In the genomic region with DNA sequence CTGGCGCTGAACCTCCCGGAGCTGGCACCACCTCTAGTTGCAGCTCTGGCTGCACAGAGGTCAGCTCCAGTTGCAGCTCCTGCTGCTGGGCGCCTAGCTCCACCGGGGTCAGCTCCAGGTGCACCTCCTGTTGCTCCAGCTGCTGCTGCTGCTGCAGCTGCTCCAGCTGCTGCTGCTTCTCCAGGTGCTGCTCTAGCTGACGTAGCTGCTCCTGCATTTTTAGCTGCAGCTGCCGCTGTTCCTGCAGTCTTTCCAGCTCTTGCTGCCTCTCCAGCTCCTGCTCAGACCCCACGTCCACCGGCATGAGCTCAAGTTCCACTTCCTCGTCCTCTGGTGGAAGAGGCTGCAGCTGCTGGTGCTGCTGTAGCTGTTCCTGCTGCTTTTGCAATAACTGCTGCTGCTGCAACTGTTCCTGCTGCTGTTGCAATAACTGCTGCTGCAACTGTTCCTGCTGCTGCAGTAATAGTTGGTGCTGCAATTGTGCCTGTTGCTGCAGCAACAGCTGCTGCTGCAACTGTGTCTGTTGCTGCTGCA, we compare ENCODE assay signal across 7 mouse cellular contexts. TPM values are rescaled to one million over a fixed set of nuclear protein-coding genes. Genes with fewer than 3 reads are reported as not detected.
DNase-seq lines count a peak whose midpoint lies in the region; ATAC-seq and TF ChIP-seq lines count a peak whose summit lies in the region.

No protein-coding gene starts in this region.

- H3K9me3 ChIP-seq in lung, embryonic 15.5 days, result no peaks in the 10 kb centered on the region
- H3K9me3 ChIP-seq in forebrain, postnatal 0 days (ENCODE audit: low read length), result no peaks in the 10 kb centered on the region
- H3K9me3 ChIP-seq in liver, embryonic 13.5 days (replicated peaks), result no peaks in the 10 kb centered on the region
- no peaks in the 10 kb centered on the region for H3K9me3 ChIP-seq in stomach, embryonic 15.5 days

- DNase-seq in lung, postnatal 4 days, result no peak
- DNase-seq in forebrain, postnatal 0 days, result no peak
- no peak for DNase-seq in liver, embryonic 13.5 days
- DNase-seq in cerebellum, adult 11 months, result no peak
- no peak for DNase-seq in left cerebral cortex, postnatal 10 days (ENCODE audit: extremely low spot score in 1 of 2, low spot score in 2 of 2)

- H3K4me3 ChIP-seq in lung, embryonic 15.5 days, result peak overlapping the region; percentile 23; the same call in 1 of the 2 replicates
- H3K4me3 ChIP-seq in forebrain, postnatal 0 days (ENCODE audit: low read depth, low read length), result 0 out of 2 replicates have a peak overlapping the region, but pooled peaks have one; percentile 5
- H3K4me3 ChIP-seq in liver, embryonic 13.5 days (replicated peaks), result peak overlapping the region; percentile 33
- H3K4me3 ChIP-seq in stomach, embryonic 15.5 days (replicated peaks), result peak overlapping the region; percentile 29

- H3K36me3 ChIP-seq in lung, embryonic 15.5 days, result no peaks in the 10 kb centered on the region
- peaks cover 9% of the 10 kb centered on the region; the same call in 1 of the 2 replicates for H3K36me3 ChIP-seq in forebrain, postnatal 0 days (ENCODE audit: insufficient read depth)
- no peaks in the 10 kb centered on the region for H3K36me3 ChIP-seq in liver, embryonic 13.5 days
- H3K36me3 ChIP-seq in stomach, embryonic 15.5 days, result no peaks in the 10 kb centered on the region

- H3K27me3 ChIP-seq in lung, embryonic 15.5 days, result peaks cover 95% of the 10 kb centered on the region
- peaks cover 13% of the 10 kb centered on the region for H3K27me3 ChIP-seq in forebrain, postnatal 0 days (ENCODE audit: insufficient read depth, low read length)
- peaks cover 91% of the 10 kb centered on the region for H3K27me3 ChIP-seq in liver, embryonic 13.5 days
- H3K27me3 ChIP-seq in stomach, embryonic 15.5 days (replicated peaks), result peaks cover 57% of the 10 kb centered on the region

- no peak overlapping the region for H3K27ac ChIP-seq in lung, embryonic 15.5 days
- H3K27ac ChIP-seq in forebrain, postnatal 0 days (ENCODE audit: low read depth, low read length), result no peak overlapping the region
- H3K27ac ChIP-seq in liver, embryonic 13.5 days, result no peak overlapping the region
- no peak overlapping the region for H3K27ac ChIP-seq in stomach, embryonic 15.5 days

- intact Hi-C loops in left cerebral cortex, postnatal 10 days (cut with DNase I), result no loop called here

- no peak for TF ChIP-seq CTCF in forebrain, postnatal 0 days (IDR thresholded peaks at IDR 0.05; ENCODE audit: low read depth)

- ATAC-seq in lung, embryonic 15.5 days (ENCODE audit: borderline replicate concordance, extremely low read depth, low FRiP score, low TSS enrichment), result no peak
- no peak for ATAC-seq in forebrain, postnatal 0 days
- no peak for ATAC-seq in liver, embryonic 13.5 days (ENCODE audit: low read depth)
- no peak for ATAC-seq in stomach, embryonic 15.5 days (ENCODE audit: insufficient read depth, low FRiP score, low read depth)

- peaks cover 18% of the 10 kb centered on the region for H3K4me1 ChIP-seq in lung, embryonic 15.5 days
- no peaks in the 10 kb centered on the region for H3K4me1 ChIP-seq in forebrain, postnatal 0 days (ENCODE audit: insufficient read depth)
- H3K4me1 ChIP-seq in liver, embryonic 13.5 days (replicated peaks), result peaks cover 16% of the 10 kb centered on the region
- H3K4me1 ChIP-seq in stomach, embryonic 15.5 days, result peaks cover 17% of the 10 kb centered on the region

- no peak overlapping the region for H3K9ac ChIP-seq in lung, embryonic 15.5 days
- no peak overlapping the region for H3K9ac ChIP-seq in forebrain, postnatal 0 days
- no peak overlapping the region for H3K9ac ChIP-seq in liver, embryonic 13.5 days
- H3K9ac ChIP-seq in stomach, embryonic 15.5 days, result no peak overlapping the region

- WGBS in lung, embryonic 15.5 days, result 11% methylated on average over 9 of the region's 9 CpGs
- 35% methylated on average over 9 of the region's 9 CpGs for WGBS in forebrain, postnatal 0 days
- WGBS in liver, embryonic 13.5 days (ENCODE audit: insufficient replicate concordance), result 12% methylated on average over 9 of the region's 9 CpGs
- WGBS in stomach, embryonic 15.5 days, result 12% methylated on average over 9 of the region's 9 CpGs

- H3K4me2 ChIP-seq in lung, embryonic 15.5 days, result peak overlapping the region; percentile 55
- peak overlapping the region; percentile 33 for H3K4me2 ChIP-seq in forebrain, postnatal 0 days (ENCODE audit: low read depth)
- peak overlapping the region; percentile 49 for H3K4me2 ChIP-seq in liver, embryonic 13.5 days
- peak overlapping the region; percentile 59 for H3K4me2 ChIP-seq in stomach, embryonic 15.5 days

RNA-seq across cellular contexts. Expression of gene Zfp853, which starts 5.0 kb away (rescaled TPM):
- not detected in 2 replicates for polyA plus RNA-seq in lung, embryonic 15.5 days (2015; fragmentation: Nextera tagmentation; extraction: Ambion mirVana)
- total RNA-seq in forebrain, postnatal 0 days (2014; rRNA removed), result 9.8 and 16.5 TPM in 2 replicates
- 0.18 and 0.23 TPM in 2 replicates for polyA plus RNA-seq in forebrain, postnatal 0 days (2015; fragmentation: Nextera tagmentation; extraction: Ambion mirVana)
- polyA plus RNA-seq in liver, embryonic 13.5 days (2015; fragmentation: Nextera tagmentation; extraction: Ambion mirVana), result not detected in 2 replicates
- 0.09 TPM in 2 replicates for polyA plus RNA-seq in stomach, embryonic 15.5 days (2015; fragmentation: Nextera tagmentation; extraction: Ambion mirVana)
- 10 to 100 TPM; 11.3 to 12.5 TPM for total RNA-seq in left cerebral cortex, postnatal 10 days (2021)

RNA-seq across cellular contexts. Expression of gene Zfp316, which starts 18.6 kb away (rescaled TPM):
- 2.8 and 3.1 TPM in 2 replicates for polyA plus RNA-seq in lung, embryonic 15.5 days (2015; fragmentation: Nextera tagmentation; extraction: Ambion mirVana)
- 21.5 and 29.8 TPM in 2 replicates for total RNA-seq in forebrain, postnatal 0 days (2014; rRNA removed)
- 5.5 and 7.5 TPM in 2 replicates for polyA plus RNA-seq in forebrain, postnatal 0 days (2015; fragmentation: Nextera tagmentation; extraction: Ambion mirVana)
- polyA plus RNA-seq in liver, embryonic 13.5 days (2015; fragmentation: Nextera tagmentation; extraction: Ambion mirVana), result 0.20 and 0.25 TPM in 2 replicates
- polyA plus RNA-seq in stomach, embryonic 15.5 days (2015; fragmentation: Nextera tagmentation; extraction: Ambion mirVana), result 3.0 and 3.3 TPM in 2 replicates
- 10 to 100 TPM; 22.6 to 23.6 TPM for total RNA-seq in left cerebral cortex, postnatal 10 days (2021)

RNA-seq across cellular contexts. Expression of gene E130309D02Rik, which starts 26.7 kb away (rescaled TPM):
- 38.4 and 40.5 TPM in 2 replicates for polyA plus RNA-seq in lung, embryonic 15.5 days (2015; fragmentation: Nextera tagmentation; extraction: Ambion mirVana)
- 40.9 and 44.7 TPM in 2 replicates for total RNA-seq in forebrain, postnatal 0 days (2014; rRNA removed)
- 27.7 and 29.2 TPM in 2 replicates for polyA plus RNA-seq in forebrain, postnatal 0 days (2015; fragmentation: Nextera tagmentation; extraction: Ambion mirVana)
- polyA plus RNA-seq in liver, embryonic 13.5 days (2015; fragmentation: Nextera tagmentation; extraction: Ambion mirVana), result 27.4 and 30.4 TPM in 2 replicates
- polyA plus RNA-seq in stomach, embryonic 15.5 days (2015; fragmentation: Nextera tagmentation; extraction: Ambion mirVana), result 32.6 and 34.3 TPM in 2 replicates
- total RNA-seq in left cerebral cortex, postnatal 10 days (2021), result 10 to 100 TPM; 20.0 to 22.1 TPM

RNA-seq across cellular contexts. Expression of gene Zdhhc4, which starts 40.6 kb away (rescaled TPM):
- 71.9 and 73.0 TPM in 2 replicates for polyA plus RNA-seq in lung, embryonic 15.5 days (2015; fragmentation: Nextera tagmentation; extraction: Ambion mirVana)
- total RNA-seq in forebrain, postnatal 0 days (2014; rRNA removed), result 45.1 and 62.6 TPM in 2 replicates
- 94.0 and 97.3 TPM in 2 replicates for polyA plus RNA-seq in forebrain, postnatal 0 days (2015; fragmentation: Nextera tagmentation; extraction: Ambion mirVana)
- 35.7 and 36.4 TPM in 2 replicates for polyA plus RNA-seq in liver, embryonic 13.5 days (2015; fragmentation: Nextera tagmentation; extraction: Ambion mirVana)
- polyA plus RNA-seq in stomach, embryonic 15.5 days (2015; fragmentation: Nextera tagmentation; extraction: Ambion mirVana), result 66.5 and 70.2 TPM in 2 replicates
- total RNA-seq in left cerebral cortex, postnatal 10 days (2021), result 10 to 100 TPM; 42.5 to 42.8 TPM

RNA-seq across cellular contexts. Expression of gene Zfp12, which starts 53.5 kb away (rescaled TPM):
- polyA plus RNA-seq in lung, embryonic 15.5 days (2015; fragmentation: Nextera tagmentation; extraction: Ambion mirVana), result 13.6 and 15.0 TPM in 2 replicates
- total RNA-seq in forebrain, postnatal 0 days (2014; rRNA removed), result 35.2 and 37.1 TPM in 2 replicates
- polyA plus RNA-seq in forebrain, postnatal 0 days (2015; fragmentation: Nextera tagmentation; extraction: Ambion mirVana), result 11.9 and 14.0 TPM in 2 replicates
- 2.2 and 3.1 TPM in 2 replicates for polyA plus RNA-seq in liver, embryonic 13.5 days (2015; fragmentation: Nextera tagmentation; extraction: Ambion mirVana)
- polyA plus RNA-seq in stomach, embryonic 15.5 days (2015; fragmentation: Nextera tagmentation; extraction: Ambion mirVana), result 12.8 and 13.2 TPM in 2 replicates
- 10 to 100 TPM; 21.8 to 26.6 TPM for total RNA-seq in left cerebral cortex, postnatal 10 days (2021)
